Mouse (Mus musculus) kidney, postnatal 10 days (tissue): Measurements from ENCODE around the gene Ankrd26.
"Not testable (repeated sequence)": the region's sequence is repeated elsewhere in the genome, so short reads cannot be mapped to it uniquely, and the experiment has no call there.

Experiments used
- DNase-seq: peaks from one replicate; pipeline ENCODE4 v3.0.0; 2021; ENCODE audit warnings: mixed read lengths

Gene Ankrd26

DNA sequence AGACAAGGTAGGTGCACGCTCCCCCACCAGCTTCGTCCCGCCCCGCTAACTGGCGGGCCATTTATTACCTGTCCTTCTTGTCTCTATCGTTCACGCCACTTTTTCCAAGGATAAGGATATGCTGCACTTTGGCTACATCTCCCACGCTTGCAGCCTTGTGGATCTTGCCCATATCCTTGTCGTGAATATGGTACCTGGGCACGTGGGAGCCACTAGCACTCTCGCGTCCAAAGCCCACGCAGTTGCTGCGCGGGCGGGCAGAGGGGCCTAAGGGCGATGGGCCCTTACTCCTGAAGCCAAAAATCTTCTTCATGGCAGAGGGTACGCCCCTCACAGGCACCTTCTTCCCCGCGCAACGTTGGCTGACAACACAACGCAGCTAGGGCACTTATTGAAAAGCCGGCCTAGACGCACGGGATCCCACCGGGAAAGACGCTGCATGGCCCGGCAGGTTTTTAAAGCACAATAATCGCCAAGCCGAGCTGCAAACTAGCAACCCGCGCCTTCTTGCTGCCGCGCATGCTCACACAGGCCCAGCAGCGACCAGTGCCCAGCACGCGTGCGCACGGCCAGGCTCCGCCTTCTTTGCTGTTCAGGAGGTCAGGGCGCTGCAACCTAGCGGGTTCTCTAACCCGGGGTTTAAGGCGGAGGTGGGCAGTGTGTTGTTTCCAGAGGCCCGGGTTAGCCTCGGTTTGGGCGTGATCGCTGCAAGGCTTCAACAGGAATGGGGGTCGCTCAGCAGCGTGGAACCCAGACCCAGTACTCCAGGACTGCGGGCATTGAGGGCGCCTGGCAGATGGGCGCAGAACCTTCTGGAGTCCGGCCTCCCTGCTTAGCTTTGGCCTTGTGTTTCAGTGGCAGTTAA is at the start of gene Ankrd26:
Gene Ankrd26 (minus strand): TSS at position 482 of the 865 bp plus-strand sequence.
- DNase-seq: peak; percentile 96

DNA sequence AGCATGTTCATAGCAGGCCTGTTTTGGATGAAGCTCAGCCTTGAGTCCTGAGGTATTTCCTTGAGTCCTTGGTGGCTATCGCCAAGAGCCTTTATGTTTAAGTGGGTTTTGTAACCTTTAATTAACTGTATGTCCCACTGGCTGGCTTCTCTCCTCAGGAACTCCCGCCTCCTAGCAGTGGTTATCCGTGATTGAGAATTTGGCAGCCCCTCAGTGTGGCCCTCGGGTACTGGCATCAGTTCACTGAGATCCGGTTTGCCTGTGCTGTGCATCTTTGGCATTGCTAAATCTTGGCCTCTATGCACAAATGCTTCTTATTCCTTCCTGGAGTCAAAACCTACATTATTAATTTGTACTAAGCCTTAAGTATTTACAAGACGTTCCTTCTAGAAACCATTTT is 46.9 kb upstream of the Ankrd26 start:
- no peak for DNase-seq

DNA sequence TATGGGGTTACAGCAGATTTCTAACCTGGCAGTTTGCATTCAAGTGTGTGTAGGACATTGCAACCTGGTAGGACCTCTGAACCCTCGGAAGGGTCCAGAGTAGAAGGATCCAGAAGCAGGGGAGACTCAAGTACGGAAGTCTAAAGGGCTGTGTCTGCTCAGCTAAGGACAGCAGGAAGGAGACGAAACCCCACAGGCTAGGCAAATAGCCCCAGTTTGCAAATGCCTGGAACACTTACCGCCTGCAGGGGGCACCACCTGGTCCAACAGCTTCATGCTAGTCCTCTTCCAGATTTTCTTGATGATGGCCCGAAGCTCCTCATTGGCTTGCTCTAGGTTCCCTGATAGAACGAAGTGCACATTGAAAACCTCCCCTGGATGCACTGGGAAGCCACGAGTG is 43.9 kb upstream of the Ankrd26 start:
- no peak for DNase-seq

DNA sequence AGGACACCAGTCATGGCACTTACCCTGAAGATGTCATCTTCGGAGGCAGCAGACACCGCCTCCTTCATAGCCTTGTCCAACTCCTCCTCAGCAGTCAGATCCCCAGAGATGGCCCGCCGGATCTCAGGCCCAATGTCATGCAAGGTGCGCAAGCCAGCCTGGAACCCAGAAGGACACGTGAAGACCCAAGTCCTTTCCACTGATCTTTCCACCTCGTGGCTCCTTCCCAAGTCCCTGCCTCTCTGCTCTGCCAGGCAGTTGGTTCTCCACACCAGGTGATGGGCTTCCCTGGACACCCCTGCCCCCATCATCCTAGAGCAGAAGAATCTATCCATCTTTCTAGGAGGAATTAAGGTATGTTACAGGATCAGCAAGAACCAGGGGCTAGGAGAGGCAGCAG is 41.8 kb upstream of the Ankrd26 start:
- no peak for DNase-seq

DNA sequence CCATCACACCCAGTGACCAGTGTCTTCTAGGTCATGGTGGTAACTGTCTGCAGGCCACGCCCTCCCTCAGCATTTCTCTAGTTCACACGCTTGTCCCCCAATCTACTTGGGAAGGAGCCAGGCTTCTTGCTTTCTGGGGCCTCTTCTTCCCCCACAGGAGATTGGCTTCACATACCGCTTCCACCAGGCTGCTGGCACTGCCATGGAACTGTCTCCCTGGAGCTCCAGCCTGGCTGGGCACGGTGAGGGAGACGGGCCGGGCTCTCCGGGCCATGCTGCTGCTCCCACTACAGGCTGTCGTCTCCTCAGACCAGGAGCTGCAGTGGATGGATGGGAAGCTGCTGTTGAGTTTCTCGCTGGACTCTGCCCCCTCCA is 33.6 kb upstream of the Ankrd26 start:
- no peak for DNase-seq

DNA sequence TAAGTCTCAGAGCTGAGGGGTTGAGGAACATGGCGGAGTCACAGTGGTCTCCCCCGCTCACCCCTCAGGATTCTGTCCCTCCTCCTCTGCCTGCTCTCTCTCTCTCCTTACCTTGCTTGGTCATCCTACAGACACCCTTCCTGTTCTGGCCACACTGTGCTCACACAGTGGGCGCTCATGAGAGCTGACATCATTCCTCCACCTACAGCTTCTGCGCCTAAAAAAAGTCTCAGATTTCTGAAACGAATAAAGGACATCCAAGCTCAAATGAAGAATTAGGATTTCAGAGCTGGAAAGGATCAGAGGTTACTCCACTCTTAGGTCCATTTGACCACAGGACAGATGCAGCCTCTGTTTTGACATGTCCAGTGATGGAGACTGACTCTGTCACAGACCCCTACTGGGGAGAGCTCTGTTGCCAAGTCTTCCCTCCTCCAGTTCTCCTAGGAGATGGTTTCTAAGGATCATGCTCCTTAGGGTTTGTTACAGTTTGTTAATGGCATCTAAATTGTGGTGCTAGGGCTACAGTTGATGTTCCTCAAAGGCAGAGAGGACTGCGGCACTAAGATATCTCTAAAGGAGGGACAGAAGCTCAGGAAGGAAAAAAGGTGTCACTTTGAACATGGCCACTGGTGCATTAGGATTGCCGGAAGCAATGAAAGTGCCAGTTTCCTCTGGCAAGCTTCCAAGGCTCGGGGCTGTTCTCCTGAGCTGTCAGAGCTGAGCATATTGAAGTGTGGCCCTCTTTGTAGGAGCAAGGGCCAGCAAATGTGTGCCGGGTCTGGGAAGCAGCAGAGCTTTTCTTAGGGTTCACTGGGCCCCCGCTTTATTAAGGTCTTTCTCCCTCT is 33.0 kb upstream of the Ankrd26 start:
- no peak for DNase-seq

DNA sequence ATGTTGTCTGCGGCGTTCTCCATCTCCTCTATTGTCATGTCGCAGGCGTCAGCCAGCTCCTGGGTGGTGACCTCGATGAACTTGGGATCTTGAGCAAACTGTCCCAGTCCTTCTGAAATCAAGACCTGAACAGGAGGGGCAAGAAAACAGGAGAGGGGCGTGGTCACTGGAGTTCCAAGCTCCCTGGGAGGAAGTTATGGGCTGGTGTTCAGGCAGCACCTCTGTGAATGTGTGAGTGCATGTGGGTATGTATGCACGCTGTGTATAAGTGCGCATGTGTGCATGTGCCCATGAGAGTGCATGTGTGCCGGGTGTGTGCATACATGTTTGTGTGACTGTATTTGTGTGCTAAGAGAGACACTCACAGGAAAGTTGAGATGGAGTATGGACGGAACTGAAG is 32.0 kb upstream of the Ankrd26 start:
- peak; percentile 25 for DNase-seq

DNA sequence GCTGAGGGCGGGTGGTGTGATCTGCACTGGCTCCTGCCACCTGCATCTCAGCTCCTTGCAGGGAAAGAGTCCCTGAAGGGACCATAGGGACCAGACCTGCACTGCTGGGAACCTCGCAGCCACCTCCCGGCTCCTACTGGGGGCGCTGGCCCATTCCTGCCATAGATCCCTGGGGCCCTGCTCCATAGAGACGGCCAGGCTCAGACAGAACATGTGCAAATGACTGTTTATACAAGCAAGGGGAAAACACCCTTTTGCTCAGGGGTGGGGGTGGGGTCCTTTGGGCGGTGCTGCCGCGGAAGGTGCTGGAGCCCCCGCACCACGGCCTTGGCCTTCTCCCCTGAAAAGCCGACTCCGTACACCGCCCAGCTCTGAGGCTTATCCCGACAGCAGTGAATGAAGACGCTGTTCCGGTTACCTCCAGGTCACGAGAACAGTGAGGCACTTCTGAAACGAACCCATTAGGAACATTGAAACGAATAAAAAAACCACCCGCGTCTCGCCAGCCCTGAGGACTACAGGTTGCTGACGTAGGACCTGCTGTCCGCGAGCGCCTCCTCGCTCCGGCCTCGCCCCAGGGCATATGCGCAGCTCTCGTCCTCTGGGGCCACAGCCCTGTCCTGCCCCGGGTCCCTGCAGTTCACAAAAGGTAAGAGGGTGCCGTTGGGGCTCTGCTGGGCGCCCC is 31.5 kb upstream of the Ankrd26 start:
- peak; percentile 45 for DNase-seq

DNA sequence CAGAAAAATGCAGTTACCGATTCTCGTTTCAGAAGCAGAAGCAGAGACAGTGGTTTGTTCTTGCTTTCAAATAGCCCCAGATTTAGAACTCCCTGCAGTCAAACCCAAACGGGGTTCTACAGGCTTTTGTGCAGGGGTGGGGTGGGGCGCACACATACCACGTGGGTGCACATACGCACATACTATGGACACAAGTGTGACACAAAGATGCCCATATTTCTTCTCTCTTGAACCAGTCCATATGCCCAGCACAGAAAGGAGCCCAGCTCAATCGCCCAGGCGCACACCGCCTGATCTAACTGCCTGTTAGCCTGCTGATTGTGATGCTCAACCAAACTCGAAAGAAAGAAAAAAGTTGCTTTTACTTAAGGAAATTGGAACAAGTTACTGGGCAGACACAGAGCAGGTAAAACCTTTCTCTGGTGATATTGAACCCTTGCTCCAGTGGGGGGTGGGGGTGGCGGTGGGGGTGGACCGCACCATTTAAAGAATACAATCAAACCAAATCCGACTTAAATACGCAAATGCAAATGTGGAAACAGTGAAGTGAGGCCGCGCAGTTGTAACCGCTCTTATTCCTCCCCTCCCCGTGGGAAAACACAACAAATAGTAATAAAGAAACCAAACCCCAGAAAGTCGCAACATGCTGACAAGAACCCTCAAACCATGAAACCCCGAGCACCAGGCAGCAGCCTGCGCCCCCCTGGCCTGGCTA is 30.8 kb upstream of the Ankrd26 start:
- no peak for DNase-seq

DNA sequence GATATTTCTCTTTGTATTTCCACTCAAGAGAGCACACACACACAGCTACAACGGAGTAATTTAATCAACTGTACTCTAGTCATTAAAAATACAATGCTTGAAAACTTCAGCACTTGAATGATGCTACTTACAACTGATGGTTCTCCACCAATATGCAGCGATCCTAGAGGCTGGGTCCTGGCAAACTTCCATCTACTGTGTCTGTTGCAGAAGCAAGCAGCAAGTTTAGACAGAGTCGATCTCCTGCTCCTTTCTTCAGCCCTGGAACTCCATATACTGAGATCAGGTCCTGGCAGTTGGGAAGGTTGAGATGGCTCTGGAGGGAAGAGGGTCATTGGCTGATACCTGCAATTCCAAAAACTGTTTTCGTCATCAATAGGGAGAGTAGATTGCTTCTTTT is 16.7 kb upstream of the Ankrd26 start:
- not testable (repeated sequence) for DNase-seq

DNA sequence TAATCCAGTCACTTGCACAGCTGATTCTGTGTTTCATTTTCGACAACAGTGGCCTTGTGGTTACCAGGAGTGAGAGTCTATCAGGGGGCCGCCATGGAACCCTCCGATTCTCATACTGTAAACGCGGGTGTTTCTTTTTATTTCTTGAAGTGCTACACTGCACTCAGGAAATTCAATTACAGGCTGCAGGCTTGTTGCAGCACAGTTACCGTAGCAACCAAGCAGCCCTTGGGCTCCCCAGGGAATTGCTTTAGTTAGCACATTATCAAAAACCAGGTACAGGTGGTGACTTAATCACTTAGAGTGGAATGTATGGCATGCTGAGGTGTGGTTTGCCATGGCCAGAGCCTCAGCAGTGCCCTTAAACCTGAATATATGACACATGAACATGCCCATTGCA is 12.3 kb upstream of the Ankrd26 start:
- peak; percentile 23 for DNase-seq

DNA sequence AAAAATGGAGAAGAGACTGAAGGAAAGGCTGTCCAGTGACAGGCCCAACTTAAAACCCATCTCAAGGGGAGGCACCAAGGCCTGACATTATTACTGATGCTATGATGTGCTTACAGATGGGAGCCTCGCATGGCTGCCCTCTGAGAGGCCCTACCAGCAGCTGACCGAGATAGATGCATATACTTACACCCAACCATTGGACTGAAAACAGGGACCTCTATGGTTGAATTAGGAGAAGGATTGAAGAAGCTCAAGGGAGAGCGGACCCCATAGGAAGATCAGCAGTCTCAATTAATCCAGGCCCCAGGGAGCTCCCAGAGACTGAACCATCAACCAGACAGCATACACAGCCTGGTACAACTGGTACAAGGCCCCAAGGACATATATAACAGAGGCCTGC is 5.8 kb upstream of the Ankrd26 start:
- no peak for DNase-seq

DNA sequence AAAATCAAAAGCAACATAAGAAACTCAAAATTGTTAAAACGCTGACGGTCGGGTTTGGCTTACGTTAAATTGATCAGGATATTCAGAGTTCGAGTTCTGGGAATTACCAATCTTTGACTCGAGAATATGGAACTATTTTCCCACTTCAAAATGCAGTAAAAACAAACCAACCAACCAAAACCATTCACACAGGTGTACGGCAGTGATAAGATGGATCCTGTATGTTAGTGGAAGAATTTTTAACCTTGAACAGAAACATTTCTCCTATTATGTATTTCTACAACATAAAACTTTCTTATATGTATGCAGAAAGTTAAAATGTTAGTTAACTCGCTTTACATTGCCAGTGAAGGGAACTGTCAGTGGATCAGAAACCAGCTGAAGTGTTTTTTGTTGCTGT is 801 bp downstream of the Ankrd26 start:
- no peak for DNase-seq

DNA sequence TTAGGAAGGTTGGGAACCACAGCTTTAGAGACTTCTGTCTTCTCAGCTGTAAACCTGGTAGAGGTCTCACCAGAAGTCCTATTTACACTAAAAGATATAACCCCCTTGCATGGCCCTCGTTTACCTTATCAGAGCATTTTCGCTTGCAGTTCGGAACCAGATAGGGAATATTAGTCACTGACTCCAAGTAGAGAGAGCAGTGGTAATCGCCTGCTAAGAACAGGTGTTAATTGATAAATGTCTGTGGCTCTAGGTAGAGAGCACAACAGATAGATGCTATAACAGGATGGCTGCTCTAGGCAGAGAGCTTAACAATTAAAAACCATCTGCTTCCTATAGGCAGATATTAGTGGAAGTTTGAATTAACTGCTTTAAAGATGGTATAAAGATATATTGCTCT is 23.4 kb downstream of the Ankrd26 start:
- no peak for DNase-seq

DNA sequence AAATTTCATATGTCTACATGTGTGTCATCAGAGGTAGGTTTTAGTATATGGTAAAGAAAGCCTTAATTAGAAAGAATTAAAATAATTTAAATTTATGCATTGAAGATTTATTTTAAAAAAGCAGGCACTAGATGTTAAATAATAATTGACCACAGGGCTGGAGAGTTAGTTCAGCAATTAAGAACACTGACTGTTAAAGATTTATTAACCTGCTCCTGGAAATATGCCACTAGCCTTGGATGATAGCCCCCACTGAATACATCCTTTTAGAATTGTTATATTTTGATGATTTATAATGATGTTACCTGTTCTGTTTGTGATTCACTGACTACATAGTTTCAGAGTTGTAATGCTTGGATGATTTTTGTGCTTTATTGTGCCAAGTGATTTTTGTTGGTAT is 24.8 kb downstream of the Ankrd26 start:
- DNase-seq: not testable (repeated sequence)

DNA sequence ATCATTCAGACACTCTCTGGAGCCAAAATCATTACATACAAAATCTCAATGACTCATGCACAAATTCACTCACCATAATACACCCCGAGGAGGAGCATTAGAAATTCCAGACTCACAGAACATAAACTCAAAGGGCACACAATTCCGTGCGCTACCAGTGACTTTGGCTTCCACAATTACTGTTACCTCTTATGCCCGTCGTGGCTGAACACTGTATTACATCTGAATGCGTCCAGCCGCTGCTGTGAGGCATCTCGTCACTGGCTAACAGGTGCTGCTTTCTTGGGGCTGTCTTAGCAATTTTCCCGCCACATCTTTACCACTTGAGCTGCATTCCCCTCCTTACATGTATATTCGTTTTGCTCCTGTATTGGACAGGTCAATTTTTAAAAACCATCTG is 26.7 kb downstream of the Ankrd26 start:
- no peak for DNase-seq

DNA sequence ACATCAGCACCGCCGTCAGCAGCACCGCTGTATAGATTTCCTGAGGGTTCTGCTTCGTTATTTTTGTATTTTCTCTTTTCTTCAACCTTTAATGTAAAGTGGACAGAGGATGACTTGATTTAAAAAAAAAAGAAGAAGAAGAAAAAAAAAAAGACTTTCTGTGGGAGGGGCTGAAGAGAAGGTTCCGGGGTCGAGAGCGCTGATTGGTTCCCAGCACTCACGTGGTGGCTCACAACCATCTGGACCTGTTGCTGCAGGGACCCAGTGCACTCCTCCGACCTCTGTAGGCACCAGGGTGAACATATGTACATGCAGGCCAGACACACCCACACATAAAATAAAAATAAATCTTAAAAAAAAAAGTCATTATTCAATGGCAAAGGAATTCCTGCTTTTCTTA is 28.6 kb downstream of the Ankrd26 start:
- no peak for DNase-seq

DNA sequence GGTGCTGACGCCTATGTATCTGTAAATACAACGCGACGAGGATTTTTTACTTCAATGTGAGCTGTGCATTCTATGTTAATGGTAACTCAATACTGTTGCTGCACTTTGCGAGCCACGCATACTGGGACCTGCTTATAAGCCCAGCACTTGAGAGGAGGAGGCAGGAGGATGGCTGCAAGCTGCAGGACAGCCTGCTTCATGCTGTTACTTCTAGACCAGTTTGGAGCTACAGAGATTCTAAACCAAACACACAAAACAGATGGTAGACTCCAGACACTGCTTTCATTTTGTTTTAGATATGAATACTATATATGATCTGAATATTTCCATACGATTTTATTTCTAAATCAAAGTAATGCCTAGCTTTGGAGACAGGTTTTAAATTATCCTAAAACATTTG is 41.4 kb downstream of the Ankrd26 start:
- DNase-seq: no peak

DNA sequence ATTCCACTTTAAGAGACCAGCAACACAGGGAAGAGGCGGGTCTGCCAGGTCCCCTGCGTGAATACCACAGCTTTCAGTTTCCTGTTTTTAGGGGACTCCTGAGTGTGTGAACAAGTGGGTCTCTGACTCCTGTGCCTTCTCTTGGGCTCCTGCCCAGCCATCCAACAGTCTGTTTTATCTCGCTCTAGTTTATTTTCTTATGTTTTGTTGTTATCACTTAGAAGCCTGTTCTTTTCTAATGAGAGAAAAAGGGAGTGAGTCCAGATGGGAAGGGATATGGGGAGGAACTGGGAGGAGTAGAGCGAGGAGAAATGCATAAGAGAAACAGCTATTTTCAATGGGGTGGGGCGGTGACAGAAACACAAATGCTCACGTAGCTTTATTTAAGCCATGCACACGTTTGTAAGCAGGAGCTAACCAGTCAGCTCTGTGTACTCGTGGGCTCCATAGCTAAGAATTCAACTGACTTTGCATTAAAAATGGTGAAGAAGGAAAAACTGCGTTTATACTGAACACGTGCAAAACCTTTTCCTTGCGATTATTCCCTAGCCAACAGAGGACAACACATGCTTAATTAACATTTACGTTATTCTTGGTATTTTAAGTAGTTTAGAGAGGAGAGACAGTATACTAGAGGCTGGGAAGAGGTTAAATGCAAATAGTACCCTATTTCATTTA is 48.6 kb downstream of the Ankrd26 start:
- DNase-seq: no peak

DNA sequence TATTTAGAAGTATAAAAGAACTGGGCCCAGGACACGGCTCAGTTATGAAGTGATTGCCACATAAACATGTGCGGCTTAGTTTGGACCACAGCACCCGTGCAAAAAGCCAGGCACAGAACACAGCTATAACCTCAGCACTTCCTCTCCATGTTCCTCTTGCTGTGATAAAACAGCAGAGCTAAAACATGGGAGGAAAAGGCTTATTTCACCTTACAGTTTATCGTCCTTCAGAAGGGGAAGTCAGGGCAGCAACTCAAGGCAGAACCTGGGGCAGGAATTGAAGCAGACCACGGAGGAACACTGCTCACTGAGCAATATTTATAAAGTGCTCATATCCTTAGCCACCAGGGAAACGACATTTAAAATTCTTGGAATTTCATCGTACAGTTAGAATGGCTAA is 63.0 kb downstream of the Ankrd26 start:
- DNase-seq: no peak

DNA sequence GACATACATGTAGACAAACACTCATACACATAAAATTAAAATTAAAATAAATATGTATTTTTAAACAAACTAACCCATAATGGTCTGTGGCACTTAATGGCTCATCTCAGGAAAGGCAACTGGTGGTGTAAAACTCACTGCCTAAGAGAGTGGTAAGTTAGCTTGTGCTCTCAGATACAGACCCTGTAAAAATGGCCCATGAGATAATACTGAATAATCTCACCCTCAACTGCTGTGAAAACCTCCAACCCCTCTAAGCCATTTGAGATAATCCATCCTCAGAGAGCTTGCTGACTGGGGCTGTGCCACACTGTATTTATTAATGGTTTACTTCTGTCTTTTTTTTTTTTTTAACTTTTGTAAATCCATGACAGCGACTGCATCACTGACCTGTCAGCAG is 79.9 kb downstream of the Ankrd26 start:
- no peak for DNase-seq
